Comparison of ENCODE assay signal across 8 mouse cellular contexts in genomic region chr2:128123921-128124683, GRCm38 (mm10). TPM values are rescaled to one million over a fixed set of nuclear protein-coding genes. Genes with fewer than 3 reads are reported as not detected.
DNase-seq lines count a peak whose midpoint lies in the region; ATAC-seq and TF ChIP-seq lines count a peak whose summit lies in the region.

No protein-coding gene starts in this region.

- H3K27ac ChIP-seq in spleen, adult 2 months (ENCODE audit: insufficient read depth, low read length): no peak overlapping the region
- no peak overlapping the region for H3K27ac ChIP-seq in embryonic facial prominence, embryonic 14.5 days (replicated peaks; ENCODE audit: low read depth, low read length)
- H3K27ac ChIP-seq in intestine, embryonic 15.5 days: no peak overlapping the region
- H3K27ac ChIP-seq in lung, postnatal 0 days (ENCODE audit: low read length): no peak overlapping the region
- no peak overlapping the region for H3K27ac ChIP-seq in stomach, embryonic 16.5 days (ENCODE audit: low read length)

- TF ChIP-seq EP300 in lung, postnatal 0 days (IDR thresholded peaks at IDR 0.05): no peak

- no peak overlapping the region for H3K9ac ChIP-seq in embryonic facial prominence, embryonic 14.5 days (ENCODE audit: low read depth, low read length)
- peak overlapping the region; percentile 18; the same call in 1 of the 2 replicates for H3K9ac ChIP-seq in intestine, embryonic 15.5 days
- H3K9ac ChIP-seq in lung, postnatal 0 days (replicated peaks; ENCODE audit: low read depth): no peak overlapping the region
- H3K9ac ChIP-seq in stomach, embryonic 16.5 days (ENCODE audit: low read length): peak overlapping the region; percentile 33

- H3K27me3 ChIP-seq in spleen, adult 2 months (ENCODE audit: control insufficient read depth, insufficient read depth, low read length): no peaks in the 10 kb centered on the region; the same call in none of the 2 replicates
- peaks cover 30% of the 10 kb centered on the region for H3K27me3 ChIP-seq in embryonic facial prominence, embryonic 14.5 days (replicated peaks; ENCODE audit: control insufficient read depth, insufficient read depth, low read length)
- H3K27me3 ChIP-seq in intestine, embryonic 15.5 days (replicated peaks): peaks cover 20% of the 10 kb centered on the region
- H3K27me3 ChIP-seq in lung, postnatal 0 days (replicated peaks; ENCODE audit: insufficient read depth, low read length): no peaks in the 10 kb centered on the region
- H3K27me3 ChIP-seq in stomach, embryonic 16.5 days (ENCODE audit: control insufficient read depth, insufficient read depth, low read length): peaks cover 12% of the 10 kb centered on the region

- no peak for TF ChIP-seq POLR2A in spleen, adult 2 months (IDR thresholded peaks at IDR 0.05; ENCODE audit: low read depth, low read length)

- TF ChIP-seq CTCF in spleen, adult 2 months (IDR thresholded peaks at IDR 0.05; ENCODE audit: extremely low read depth, insufficient read depth, insufficient read length, insufficient replicate concordance): no peak
- TF ChIP-seq CTCF in lung, postnatal 0 days (IDR thresholded peaks at IDR 0.05): no peak

- no peak for DNase-seq in spleen, adult 2 months (ENCODE audit: low read depth in 1 of 2, low spot score in 2 of 2)
- DNase-seq in spleen, postnatal 14 days (ENCODE audit: low spot score in 2 of 2): no peak
- DNase-seq in embryonic facial prominence, embryonic 14.5 days (ENCODE audit: low spot score): no peak
- peak; percentile 46 for DNase-seq in lung, postnatal 0 days (ENCODE audit: low spot score)
- DNase-seq in urinary bladder, postnatal 14 days (ENCODE audit: low spot score): no peak
- no peak for DNase-seq in ovary, postnatal 36 days (ENCODE audit: low spot score)

- H3K4me3 ChIP-seq in spleen, adult 2 months (ENCODE audit: extremely low read depth, insufficient read depth, insufficient read length): peak overlapping the region; percentile 56
- H3K4me3 ChIP-seq in embryonic facial prominence, embryonic 14.5 days (ENCODE audit: low read depth, low read length): peak overlapping the region; percentile 80
- peak overlapping the region; percentile 76 for H3K4me3 ChIP-seq in intestine, embryonic 15.5 days (replicated peaks)
- H3K4me3 ChIP-seq in lung, postnatal 0 days (ENCODE audit: low read depth, low read length): peak overlapping the region; percentile 21
- H3K4me3 ChIP-seq in stomach, embryonic 16.5 days (replicated peaks; ENCODE audit: low read length): peak overlapping the region; percentile 33

- H3K9me3 ChIP-seq in embryonic facial prominence, embryonic 14.5 days (ENCODE audit: control insufficient read depth, low read length): no peaks in the 10 kb centered on the region
- H3K9me3 ChIP-seq in intestine, embryonic 15.5 days: no peaks in the 10 kb centered on the region
- H3K9me3 ChIP-seq in lung, postnatal 0 days (ENCODE audit: low read length): no peaks in the 10 kb centered on the region
- H3K9me3 ChIP-seq in stomach, embryonic 16.5 days (replicated peaks; ENCODE audit: control insufficient read depth, low read length): no peaks in the 10 kb centered on the region

- H3K36me3 ChIP-seq in spleen, adult 2 months (ENCODE audit: control insufficient read depth, insufficient read depth, low read length): peaks cover 3% of the 10 kb centered on the region
- H3K36me3 ChIP-seq in embryonic facial prominence, embryonic 14.5 days (ENCODE audit: control insufficient read depth, insufficient read depth, low read length): no peaks in the 10 kb centered on the region
- no peaks in the 10 kb centered on the region for H3K36me3 ChIP-seq in intestine, embryonic 15.5 days
- H3K36me3 ChIP-seq in lung, postnatal 0 days (ENCODE audit: insufficient read depth, low read length): no peaks in the 10 kb centered on the region
- no peaks in the 10 kb centered on the region for H3K36me3 ChIP-seq in stomach, embryonic 16.5 days (ENCODE audit: control insufficient read depth, insufficient read depth, low read length)

- WGBS in spleen, adult 2 months: 13% methylated on average over 23 of the region's 23 CpGs
- WGBS in embryonic facial prominence, embryonic 14.5 days: 10% methylated on average over 23 of the region's 23 CpGs
- 19% methylated on average over 23 of the region's 23 CpGs for WGBS in intestine, embryonic 15.5 days
- WGBS in lung, postnatal 0 days: 10% methylated on average over 23 of the region's 23 CpGs
- 14% methylated on average over 23 of the region's 23 CpGs for WGBS in stomach, embryonic 16.5 days

- peaks cover 22% of the 10 kb centered on the region for H3K4me1 ChIP-seq in spleen, adult 2 months (ENCODE audit: control insufficient read depth, insufficient read depth, insufficient read length)
- H3K4me1 ChIP-seq in embryonic facial prominence, embryonic 14.5 days (ENCODE audit: control insufficient read depth, insufficient read depth, low read length): peaks cover 30% of the 10 kb centered on the region
- H3K4me1 ChIP-seq in intestine, embryonic 15.5 days (replicated peaks): peaks cover 40% of the 10 kb centered on the region
- H3K4me1 ChIP-seq in lung, postnatal 0 days (ENCODE audit: insufficient read depth, low read depth, low read length): peaks cover 21% of the 10 kb centered on the region; the same call in 1 of the 2 replicates
- H3K4me1 ChIP-seq in stomach, embryonic 16.5 days (ENCODE audit: control insufficient read depth, insufficient read depth, low read length): peaks cover 31% of the 10 kb centered on the region

- peak overlapping the region; percentile 98 for H3K4me2 ChIP-seq in embryonic facial prominence, embryonic 14.5 days (ENCODE audit: low read depth, low read length)
- peak overlapping the region; percentile 95 for H3K4me2 ChIP-seq in intestine, embryonic 15.5 days (replicated peaks)
- peak overlapping the region; percentile 94 for H3K4me2 ChIP-seq in lung, postnatal 0 days (replicated peaks; ENCODE audit: low read depth, low read length)
- H3K4me2 ChIP-seq in stomach, embryonic 16.5 days (ENCODE audit: low read depth, low read length): peak overlapping the region; percentile 98

- no peak for ATAC-seq in embryonic facial prominence, embryonic 14.5 days (ENCODE audit: low read depth)
- no peak for ATAC-seq in intestine, embryonic 15.5 days
- ATAC-seq in lung, postnatal 0 days: no peak
- no peak for ATAC-seq in stomach, embryonic 16.5 days (ENCODE audit: insufficient read depth, low FRiP score)

RNA-seq across cellular contexts. Expression of gene Bcl2l11, which starts 1.7 kb away (rescaled TPM):
- 21.6 and 22.1 TPM in 2 replicates for polyA plus RNA-seq in spleen, adult 2 months (2012; rRNA removed)
- 13.3 and 15.0 TPM in 2 replicates for polyA plus RNA-seq in embryonic facial prominence, embryonic 14.5 days (2014; fragmentation: Nextera tagmentation; extraction: Ambion mirVana)
- polyA plus RNA-seq in intestine, embryonic 15.5 days (2015; fragmentation: Nextera tagmentation; extraction: Ambion mirVana): 12.8 and 13.1 TPM in 2 replicates
- polyA plus RNA-seq in lung, postnatal 0 days (2015; fragmentation: Nextera tagmentation; extraction: Ambion mirVana): 18.5 and 18.6 TPM in 2 replicates
- 14.1 and 14.3 TPM in 2 replicates for polyA plus RNA-seq in stomach, embryonic 16.5 days (2015; fragmentation: Nextera tagmentation; extraction: Ambion mirVana)

Comparison
In these comparisons a context has a peak if more than half of its experiments do, and no peak if none do; other contexts are left out.
1. H3K4me3 ChIP-seq: peak in every context shown above with its lines; median percentile 80 in embryonic facial prominence, embryonic 14.5 days; 76 in intestine, embryonic 15.5 days; 56 in spleen, adult 2 months; 33 in stomach, embryonic 16.5 days; 21 in lung, postnatal 0 days.
2. H3K9ac ChIP-seq: peak in intestine, embryonic 15.5 days (single experiment) and stomach, embryonic 16.5 days (single experiment); none in embryonic facial prominence, embryonic 14.5 days (single experiment) and lung, postnatal 0 days (single experiment).
3. Peak in every context shown above with its lines, with median percentiles within 50 percentile points of each other: H3K4me2 ChIP-seq.